Mouse (Mus musculus): ENCODE measurements around the gene Lrrc20. TPM values are rescaled to one million over a fixed set of nuclear protein-coding genes. Genes with fewer than 3 reads are reported as not detected.

Lrrc20 gene
- polyA plus RNA-seq, 1 experiment from 2014 or later: 6.7 TPM

DNA sequence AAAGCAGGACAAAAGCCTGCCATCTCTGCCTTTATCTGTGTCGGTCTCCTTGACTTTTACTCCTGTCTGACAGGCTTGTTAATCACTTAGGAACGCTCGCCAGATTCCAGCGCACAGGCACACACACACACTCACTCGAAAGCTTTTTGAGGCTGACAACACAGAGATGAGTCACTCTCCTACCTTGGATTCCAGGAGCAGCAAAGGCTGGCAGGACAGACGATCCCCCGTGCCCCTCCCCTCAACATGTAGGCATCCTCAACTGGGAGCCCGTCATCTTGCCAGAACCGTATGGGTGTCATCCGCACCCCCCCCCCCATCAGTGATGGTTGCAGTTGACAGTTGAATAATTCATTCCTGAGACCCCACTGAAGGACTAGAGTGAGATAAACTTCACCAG lies 94.6 kb downstream of the Lrrc20 start:
- H3K4me1 ChIP-seq (replicated peaks; ENCODE audit: control insufficient read depth, insufficient read depth): no peaks in the 10 kb centered on the region
- no peak overlapping the region for H3K27ac ChIP-seq (replicated peaks)
- no peak overlapping the region for H3K4me3 ChIP-seq (ENCODE audit: low read depth, low read length)
- no peaks in the 10 kb centered on the region for H3K36me3 ChIP-seq (ENCODE audit: control insufficient read depth, insufficient read depth, low read length)
- no peaks in the 10 kb centered on the region for H3K27me3 ChIP-seq (ENCODE audit: control insufficient read depth, insufficient read depth, low read length)
- ATAC-seq (ENCODE audit: low FRiP score, low TSS enrichment): no peak
- TF ChIP-seq EP300 (optimal IDR thresholded peaks at IDR 0.05): no peak
- no peak for TF ChIP-seq CTCF (IDR thresholded peaks at IDR 0.05; ENCODE audit: low read depth)
- no peak overlapping the region for H3K9ac ChIP-seq (ENCODE audit: low read length)
- DNase-seq (ENCODE audit: low spot score): no peak
- no peak overlapping the region for H3K4me2 ChIP-seq (replicated peaks; ENCODE audit: low read depth)
- no peaks in the 10 kb centered on the region for H3K9me3 ChIP-seq (ENCODE audit: control insufficient read depth, low read length)
- 35% methylated on average over 10 of the region's 10 CpGs for WGBS

DNA sequence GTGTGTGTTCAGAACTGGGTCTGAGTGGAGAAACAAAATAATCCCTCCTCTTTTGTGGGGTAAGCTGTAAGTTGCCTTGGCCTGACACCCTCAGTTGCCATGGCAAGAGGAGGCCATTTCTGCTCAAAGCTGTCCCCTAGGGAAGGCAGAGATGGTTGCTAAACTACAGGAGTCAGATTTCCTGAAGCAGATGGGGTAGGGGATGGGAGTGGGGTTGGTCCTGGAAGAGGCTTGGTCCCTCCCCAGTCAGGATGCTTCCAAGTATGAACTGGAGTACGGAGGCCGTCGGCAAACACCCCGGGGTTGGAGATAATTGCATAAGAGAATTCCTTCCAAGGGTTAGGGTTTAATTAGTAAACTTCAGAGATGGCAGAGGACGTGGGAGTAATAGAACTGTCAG lies 96.5 kb downstream of the Lrrc20 start:
- no peak overlapping the region for H3K4me2 ChIP-seq (replicated peaks; ENCODE audit: low read depth)
- no peaks in the 10 kb centered on the region for H3K27me3 ChIP-seq (ENCODE audit: control insufficient read depth, insufficient read depth, low read length)
- no peak overlapping the region for H3K27ac ChIP-seq (replicated peaks)
- no peak for ATAC-seq (ENCODE audit: low FRiP score, low TSS enrichment)
- no peaks in the 10 kb centered on the region for H3K9me3 ChIP-seq (ENCODE audit: control insufficient read depth, low read length)
- no peak overlapping the region for H3K4me3 ChIP-seq (ENCODE audit: low read depth, low read length)
- no peaks in the 10 kb centered on the region for H3K36me3 ChIP-seq (ENCODE audit: control insufficient read depth, insufficient read depth, low read length)
- WGBS: 57% methylated on average over 5 of the region's 5 CpGs
- TF ChIP-seq CTCF (IDR thresholded peaks at IDR 0.05; ENCODE audit: low read depth): no peak
- no peak for TF ChIP-seq EP300 (optimal IDR thresholded peaks at IDR 0.05)
- no peak for DNase-seq (ENCODE audit: low spot score)
- H3K9ac ChIP-seq (ENCODE audit: low read length): no peak overlapping the region
- H3K4me1 ChIP-seq (replicated peaks; ENCODE audit: control insufficient read depth, insufficient read depth): no peaks in the 10 kb centered on the region

DNA sequence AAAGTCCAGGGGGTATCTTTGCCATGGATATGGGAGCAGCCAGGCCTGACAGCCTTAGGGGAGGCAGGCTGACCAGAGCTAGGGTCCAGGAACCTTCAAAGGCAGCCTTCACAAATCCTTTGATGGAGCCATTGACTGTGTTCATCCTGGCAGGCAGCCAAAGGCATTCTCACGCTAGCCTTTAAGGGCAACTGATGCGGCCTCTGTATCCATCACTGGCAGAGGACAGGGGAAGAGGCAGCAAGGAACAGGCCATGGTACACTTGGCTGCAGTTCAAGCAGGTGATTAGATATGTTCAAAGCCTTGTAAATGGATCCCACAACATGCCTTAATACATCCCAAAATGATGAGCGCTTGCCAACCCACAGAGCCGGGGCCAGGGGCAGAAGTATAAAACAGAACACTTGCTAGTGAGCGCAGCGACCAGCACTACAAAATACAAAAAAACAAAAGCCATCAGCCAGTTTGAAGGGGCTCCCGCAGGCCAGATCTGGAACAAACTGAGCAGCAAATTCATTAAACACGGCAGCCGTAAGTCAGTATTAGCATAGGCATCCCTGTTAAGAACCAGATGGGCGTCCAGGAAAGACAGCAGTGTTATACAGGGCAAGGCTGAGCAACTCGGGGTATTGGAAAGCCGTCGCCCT lies 100.6 kb downstream of the Lrrc20 start:
- Histone ChIP-seq H3K36me3 (ENCODE audit: control insufficient read depth, insufficient read depth, low read length) (no peaks in the 10 kb centered on the region), H3K4me2 (replicated peaks; ENCODE audit: low read depth) (no peak overlapping the region), H3K9me3 (ENCODE audit: control insufficient read depth, low read length) (no peaks in the 10 kb centered on the region), H3K9ac (ENCODE audit: low read length) (no peak overlapping the region), H3K27me3 (ENCODE audit: control insufficient read depth, insufficient read depth, low read length) (no peaks in the 10 kb centered on the region), H3K4me3 (ENCODE audit: low read depth, low read length) (no peak overlapping the region), H3K27ac (replicated peaks) (no peak overlapping the region), H3K4me1 (replicated peaks; ENCODE audit: control insufficient read depth, insufficient read depth) (no peaks in the 10 kb centered on the region)
- no peak for ATAC-seq (ENCODE audit: low FRiP score, low TSS enrichment)
- TF ChIP-seq EP300 (optimal IDR thresholded peaks at IDR 0.05): no peak
- TF ChIP-seq CTCF (IDR thresholded peaks at IDR 0.05; ENCODE audit: low read depth): no peak
- no peak for DNase-seq (ENCODE audit: low spot score)
- WGBS: 67% methylated on average over 13 of the region's 13 CpGs

DNA sequence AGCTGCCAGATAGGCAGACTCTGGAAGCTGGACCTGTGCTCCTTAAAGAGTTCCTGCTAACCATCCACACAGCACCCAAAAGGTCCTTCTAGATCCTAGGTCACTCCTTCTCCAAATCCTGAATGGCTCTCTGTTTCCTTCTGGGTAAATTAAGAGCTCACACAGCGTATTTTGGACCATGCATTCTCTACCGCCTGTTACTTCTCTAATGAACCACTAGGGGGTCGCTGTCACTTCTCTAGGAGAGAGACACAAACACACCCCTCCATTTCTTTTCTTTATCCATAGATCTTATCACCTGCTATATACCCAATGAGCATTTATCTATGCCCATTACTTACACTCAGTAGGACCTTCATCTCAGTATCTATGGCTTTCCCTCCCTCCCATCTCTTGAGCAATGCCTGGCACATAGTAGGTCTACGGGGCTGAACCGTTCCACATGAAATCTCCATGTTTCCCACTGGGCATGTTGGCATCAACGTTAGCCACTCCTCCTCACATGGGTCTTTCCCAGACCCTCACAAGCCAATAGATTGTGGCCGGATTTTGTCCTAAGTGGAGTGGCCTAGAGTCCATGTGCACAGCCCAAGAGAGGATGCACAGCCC lies 111.7 kb downstream of the Lrrc20 start:
- H3K27ac ChIP-seq (replicated peaks): no peak overlapping the region
- no peak for ATAC-seq (ENCODE audit: low FRiP score, low TSS enrichment)
- WGBS: 82% methylated on average over 7 of the region's 7 CpGs
- no peak overlapping the region for H3K4me2 ChIP-seq (replicated peaks; ENCODE audit: low read depth)
- H3K9ac ChIP-seq (ENCODE audit: low read length): no peak overlapping the region
- H3K36me3 ChIP-seq (ENCODE audit: control insufficient read depth, insufficient read depth, low read length): no peaks in the 10 kb centered on the region
- H3K4me3 ChIP-seq (ENCODE audit: low read depth, low read length): no peak overlapping the region
- H3K4me1 ChIP-seq (replicated peaks; ENCODE audit: control insufficient read depth, insufficient read depth): no peaks in the 10 kb centered on the region
- TF ChIP-seq CTCF (IDR thresholded peaks at IDR 0.05; ENCODE audit: low read depth): peak; percentile 24; the same call in 1 of the 2 replicates
- no peak for TF ChIP-seq EP300 (optimal IDR thresholded peaks at IDR 0.05)
- no peaks in the 10 kb centered on the region for H3K27me3 ChIP-seq (ENCODE audit: control insufficient read depth, insufficient read depth, low read length)
- H3K9me3 ChIP-seq (ENCODE audit: control insufficient read depth, low read length): no peaks in the 10 kb centered on the region
- no peak for DNase-seq (ENCODE audit: low spot score)

DNA sequence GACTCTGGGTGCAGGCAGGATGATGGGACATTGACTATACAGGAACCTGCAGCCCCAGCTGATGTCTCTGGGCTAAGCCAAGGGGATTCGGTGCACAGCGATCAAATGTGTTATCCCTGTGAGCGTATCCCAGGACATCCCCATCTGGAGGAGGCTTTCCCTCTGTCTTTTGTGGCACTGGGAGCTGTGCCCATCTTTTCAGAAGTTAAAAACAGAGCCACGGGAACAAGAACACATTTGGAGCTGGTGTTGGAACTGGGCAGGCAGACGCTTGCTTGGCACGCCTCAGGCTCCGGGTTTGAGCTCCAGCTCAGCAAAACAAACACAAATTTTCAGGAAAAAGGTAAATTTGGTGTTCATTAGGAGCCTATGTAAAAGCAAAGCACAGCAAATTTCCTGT lies 122.4 kb downstream of the Lrrc20 start:
- no peak for TF ChIP-seq CTCF (IDR thresholded peaks at IDR 0.05; ENCODE audit: low read depth)
- TF ChIP-seq EP300 (optimal IDR thresholded peaks at IDR 0.05): no peak

DNA sequence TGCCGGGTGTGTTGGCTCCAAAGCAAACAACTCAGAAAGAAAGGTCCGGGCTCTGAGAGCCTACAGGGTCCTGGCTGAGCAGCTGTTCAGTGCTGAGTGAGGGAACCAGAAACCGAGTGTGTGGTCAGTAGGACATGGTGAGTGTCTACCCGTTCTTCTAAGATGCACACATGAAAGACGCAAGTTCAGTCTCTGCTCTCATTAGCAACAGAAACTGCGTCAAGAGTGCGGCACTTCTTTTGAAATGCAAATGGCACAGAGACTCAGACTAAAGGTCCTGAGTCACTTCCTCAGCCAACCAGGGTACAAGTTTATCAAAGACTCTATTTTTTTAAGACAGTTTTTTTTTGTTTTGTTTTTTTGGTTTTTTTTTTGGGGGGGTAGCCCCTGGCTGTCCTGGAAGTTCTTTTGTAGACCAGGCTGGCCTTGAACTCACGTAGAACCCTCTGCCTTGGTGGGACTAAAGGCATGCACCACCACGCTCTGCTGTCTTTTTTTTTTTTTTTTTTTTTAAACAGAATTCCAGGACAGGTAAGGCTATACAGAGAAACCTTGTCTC lies 124.0 kb downstream of the Lrrc20 start:
- Histone ChIP-seq H3K27ac (replicated peaks) (no peak overlapping the region), H3K4me3 (ENCODE audit: low read depth, low read length) (no peak overlapping the region), H3K4me1 (replicated peaks; ENCODE audit: control insufficient read depth, insufficient read depth) (no peaks in the 10 kb centered on the region), H3K9me3 (ENCODE audit: control insufficient read depth, low read length) (no peaks in the 10 kb centered on the region), H3K9ac (ENCODE audit: low read length) (no peak overlapping the region), H3K27me3 (ENCODE audit: control insufficient read depth, insufficient read depth, low read length) (peaks cover 3% of the 10 kb centered on the region; the same call in 1 of the 2 replicates), H3K36me3 (ENCODE audit: control insufficient read depth, insufficient read depth, low read length) (no peaks in the 10 kb centered on the region), H3K4me2 (replicated peaks; ENCODE audit: low read depth) (no peak overlapping the region)
- TF ChIP-seq CTCF (IDR thresholded peaks at IDR 0.05; ENCODE audit: low read depth) (no peak), EP300 (optimal IDR thresholded peaks at IDR 0.05) (no peak)
- DNase-seq (ENCODE audit: low spot score) (no peak), ATAC-seq (ENCODE audit: low FRiP score, low TSS enrichment) (no peak)
- WGBS: 62% methylated on average over 9 of the region's 9 CpGs

More for the DNA sequence above, 122.4 kb downstream of the Lrrc20 start:
- DNase-seq (ENCODE audit: low spot score) (no peak), ATAC-seq (ENCODE audit: low FRiP score, low TSS enrichment) (no peak)
- Histone ChIP-seq H3K27me3 (ENCODE audit: control insufficient read depth, insufficient read depth, low read length) (peaks cover 3% of the 10 kb centered on the region; the same call in 1 of the 2 replicates), H3K27ac (replicated peaks) (no peak overlapping the region), H3K9me3 (ENCODE audit: control insufficient read depth, low read length) (no peaks in the 10 kb centered on the region), H3K4me1 (replicated peaks; ENCODE audit: control insufficient read depth, insufficient read depth) (no peaks in the 10 kb centered on the region), H3K36me3 (ENCODE audit: control insufficient read depth, insufficient read depth, low read length) (no peaks in the 10 kb centered on the region), H3K9ac (ENCODE audit: low read length) (no peak overlapping the region), H3K4me3 (ENCODE audit: low read depth, low read length) (no peak overlapping the region), H3K4me2 (replicated peaks; ENCODE audit: low read depth) (no peak overlapping the region)
- 56% methylated on average over 7 of the region's 7 CpGs for WGBS
